Mouse (Mus musculus) lung, embryonic 14.5 days (tissue): ENCODE data around the gene Nfat5. TPM values are rescaled to one million over a fixed set of nuclear protein-coding genes. Genes with fewer than 3 reads are reported as not detected.
A peak's percentile ranks its signal among the peaks of the same experiment; 100 is the strongest.

Experiments
- ATAC-seq: fragments of 200-750 bp; cut with Nextera tagmentation; 2 replicates; pipeline ENCODE4 v1.8.0; 2017; ENCODE audit warnings: mild to moderate bottlenecking, moderate TSS enrichment, moderate library complexity; ENCODE audit not compliant: insufficient read depth
- DNase-seq: peaks from one replicate; pipeline ENCODE4 v3.0.0-alpha.2; 2015
- H3K27ac ChIP-seq: fragments of 300-500 bp; sonication (generic); 2 replicates; pipeline ENCODE4 v1.5.1; 2014; ENCODE audit warnings: low read depth, mild to moderate bottlenecking, moderate library complexity
- H3K27me3 ChIP-seq: fragments of 300-500 bp; sonication (generic); 2 replicates; pipeline ENCODE4 v1.6.1; 2014; ENCODE audit warnings: low read length, control low read depth; ENCODE audit not compliant: insufficient read depth
- H3K36me3 ChIP-seq: fragments of 300-500 bp; sonication (generic); 2 replicates; pipeline ENCODE4 v1.6.1; 2014; ENCODE audit warnings: control low read depth; ENCODE audit not compliant: insufficient read depth
- H3K4me1 ChIP-seq: fragments of 300-500 bp; sonication (generic); 2 replicates; pipeline ENCODE4 v1.6.1; 2014; ENCODE audit warnings: antibody characterized with exemption, control low read depth; ENCODE audit not compliant: insufficient read depth
- H3K4me2 ChIP-seq: fragments of 300-500 bp; sonication (generic); 2 replicates; pipeline ENCODE4 v1.6.1; 2014; ENCODE audit warnings: mild to moderate bottlenecking
- H3K4me3 ChIP-seq: fragments of 300-500 bp; sonication (generic); 2 replicates; pipeline ENCODE4 v1.5.1; 2014; ENCODE audit warnings: low read depth, low read length
- H3K9ac ChIP-seq: fragments of 300-500 bp; sonication (generic); 2 replicates; pipeline ENCODE4 v1.6.1; 2014
- H3K9me3 ChIP-seq: fragments of 300-500 bp; sonication (generic); 2 replicates; pipeline ENCODE4 v1.6.1; 2016; ENCODE audit warnings: low read depth, low read length, control low read depth
- CTCF ChIP-seq: IDR thresholded peaks from 2 replicates; pipeline ENCODE4 v1.5.1; 2016; ENCODE audit warnings: antibody characterized with exemption, low read depth
- WGBS: fragments of 180-500 bp; shearing (Covaris S2); extraction: QIAGEN DNeasy Blood & Tissue Kit; methylation state at CpG from one replicate; pipeline ENCODE4 v1.1.7; 2014; 5-methylcytosine and 5-hydroxymethylcytosine counted together
- polyA plus RNA-seq: library from polyadenylated mRNA; unstranded; fragments of >200 nt; fragmentation: Nextera tagmentation; extraction: Ambion mirVana; gene quantifications from 2 replicates; pipeline ENCODE4 v1.2.1, GENCODE M21; 2014

Gene Nfat5
- polyA plus RNA-seq, result 13.3 and 14.1 TPM in 2 replicates

GRCm38 (mm10) chr8:107292928-107293601, at the start of gene Nfat5:
Gene Nfat5 (plus strand): TSS chr8:107293470.
- TF ChIP-seq CTCF, result no peak
- Histone ChIP-seq H3K27ac (peak within 1 kb of the TSS; percentile 98), H3K4me2 (peak within 1 kb of the TSS; percentile 74), H3K9me3 (no peaks in the 10 kb centered on the region), H3K9ac (peak within 1 kb of the TSS; percentile 92), H3K36me3 (peaks cover 5% of the 10 kb centered on the region; the same call in 1 of the 2 replicates), H3K4me1 (0 out of 2 replicates have a peak, but pooled peaks cover 5% of the 10 kb centered on the region), H3K4me3 (peak within 1 kb of the TSS; percentile 94), H3K27me3 (no peaks in the 10 kb centered on the region)
- DNase-seq (peak; percentile 95), ATAC-seq (peak; percentile 95)
- WGBS, result under 1% methylated on average over 48 of the region's 49 CpGs

GRCm38 (mm10) chr8:107244218-107244617, 49.1 kb upstream of the Nfat5 start:
- H3K4me2 ChIP-seq, result no peak overlapping the region
- no peak overlapping the region for H3K9ac ChIP-seq
- WGBS, result 64% methylated on average over 8 of the region's 8 CpGs
- no peaks in the 10 kb centered on the region for H3K9me3 ChIP-seq
- no peak for TF ChIP-seq CTCF
- H3K36me3 ChIP-seq, result no peaks in the 10 kb centered on the region
- H3K4me1 ChIP-seq, result no peaks in the 10 kb centered on the region
- H3K4me3 ChIP-seq, result no peak overlapping the region
- ATAC-seq (no peak), DNase-seq (peak; percentile 34)
- H3K27me3 ChIP-seq, result no peaks in the 10 kb centered on the region
- no peak overlapping the region for H3K27ac ChIP-seq

DNA sequence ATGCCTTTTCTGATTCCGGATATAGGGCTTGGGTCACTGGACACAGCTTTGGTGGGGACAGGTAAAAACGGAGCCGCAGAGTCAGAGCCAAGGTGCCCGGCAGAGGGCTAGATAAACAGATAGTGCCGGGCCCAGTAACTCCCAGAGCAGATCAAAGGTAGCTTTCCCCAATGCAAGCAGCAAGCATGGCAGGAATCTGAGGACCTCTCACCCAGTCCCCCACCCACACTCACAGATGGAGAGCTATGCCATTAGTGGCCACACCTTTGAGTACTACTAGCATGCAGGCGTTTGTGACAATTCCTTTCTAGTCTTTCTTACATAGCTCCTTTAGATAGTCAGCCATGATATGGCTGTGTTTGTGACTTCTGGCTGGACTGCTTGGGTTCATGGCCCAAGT, 44.8 kb upstream of the Nfat5 start:
- H3K4me2 ChIP-seq, result no peak overlapping the region
- no peak for TF ChIP-seq CTCF
- H3K9ac ChIP-seq, result no peak overlapping the region
- no peaks in the 10 kb centered on the region for H3K36me3 ChIP-seq
- ATAC-seq, result no peak
- no peak for DNase-seq
- no peaks in the 10 kb centered on the region for H3K9me3 ChIP-seq
- H3K4me3 ChIP-seq, result no peak overlapping the region
- 43% methylated on average over 6 of the region's 6 CpGs for WGBS
- no peak overlapping the region for H3K27ac ChIP-seq
- no peaks in the 10 kb centered on the region for H3K27me3 ChIP-seq
- H3K4me1 ChIP-seq, result peaks cover 3% of the 10 kb centered on the region; the same call in 1 of the 2 replicates

DNA sequence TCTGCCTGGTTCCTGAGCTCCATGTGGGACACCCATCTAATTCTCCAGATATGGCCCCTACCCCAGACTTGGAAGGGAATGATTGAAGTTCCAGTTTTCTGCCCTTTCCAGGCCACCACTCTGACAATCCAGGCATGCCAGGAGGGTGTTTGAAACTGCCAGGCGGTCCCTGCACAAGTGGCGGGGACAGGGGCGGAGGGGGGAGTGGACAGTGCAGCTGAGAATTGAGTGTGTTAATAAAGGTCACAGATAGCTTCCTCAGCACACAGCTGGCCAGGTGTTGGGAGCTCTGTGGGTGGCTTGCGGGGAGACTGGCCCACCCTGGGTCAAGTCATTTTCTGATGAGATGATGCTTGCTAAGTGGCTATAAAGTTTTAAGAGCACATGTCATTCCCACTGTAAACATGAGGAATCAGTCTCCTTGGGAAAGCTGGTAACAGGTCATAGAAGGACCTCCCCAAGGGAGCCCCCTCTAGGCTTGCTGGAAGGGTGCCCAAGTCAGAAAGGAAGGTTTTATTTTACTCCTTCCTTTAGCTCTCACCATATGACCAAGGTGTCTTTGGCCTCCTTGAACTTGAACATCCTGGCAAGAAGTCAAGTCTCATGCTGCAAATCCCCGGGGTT, 41.7 kb upstream of the Nfat5 start:
- H3K4me2 ChIP-seq, result no peak overlapping the region
- DNase-seq (no peak), ATAC-seq (no peak)
- H3K27me3 ChIP-seq, result no peaks in the 10 kb centered on the region
- H3K4me1 ChIP-seq, result peaks cover 3% of the 10 kb centered on the region; the same call in 1 of the 2 replicates
- no peak overlapping the region for H3K4me3 ChIP-seq
- H3K36me3 ChIP-seq, result no peaks in the 10 kb centered on the region
- no peak overlapping the region for H3K27ac ChIP-seq
- H3K9ac ChIP-seq, result no peak overlapping the region
- 67% methylated on average over 5 of the region's 5 CpGs for WGBS
- no peak for TF ChIP-seq CTCF
- no peaks in the 10 kb centered on the region for H3K9me3 ChIP-seq

- H3K36me3 ChIP-seq, result no peaks in the 10 kb centered on the region
- WGBS, result 52% methylated on average over 6 of the region's 6 CpGs
- no peaks in the 10 kb centered on the region for H3K27me3 ChIP-seq
Observed at GRCm38 (mm10) chr8:107253121-107253520, 40.1 kb upstream of the Nfat5 start.

GRCm38 (mm10) chr8:107254403-107254802, 38.9 kb upstream of the Nfat5 start:
- Histone ChIP-seq H3K27me3 (no peaks in the 10 kb centered on the region), H3K4me2 (no peak overlapping the region), H3K4me3 (no peak overlapping the region), H3K9me3 (no peaks in the 10 kb centered on the region), H3K4me1 (peaks cover 3% of the 10 kb centered on the region; the same call in 1 of the 2 replicates), H3K27ac (no peak overlapping the region), H3K36me3 (no peaks in the 10 kb centered on the region), H3K9ac (no peak overlapping the region)
- DNase-seq (no peak), ATAC-seq (no peak)
- 48% methylated on average over 3 of the region's 3 CpGs for WGBS
- no peak for TF ChIP-seq CTCF

More at GRCm38 (mm10) chr8:107253121-107253520, 40.1 kb upstream of the Nfat5 start:
- no peak overlapping the region for H3K9ac ChIP-seq
- no peak overlapping the region for H3K27ac ChIP-seq
- DNase-seq (peak; percentile 28), ATAC-seq (no peak)
- H3K4me1 ChIP-seq, result peaks cover 3% of the 10 kb centered on the region; the same call in 1 of the 2 replicates
- no peak overlapping the region for H3K4me3 ChIP-seq
- TF ChIP-seq CTCF, result no peak
- no peaks in the 10 kb centered on the region for H3K9me3 ChIP-seq
- no peak overlapping the region for H3K4me2 ChIP-seq

GRCm38 (mm10) chr8:107254951-107255457, 38.3 kb upstream of the Nfat5 start:
- ATAC-seq (no peak), DNase-seq (no peak)
- 69% methylated on average over 11 of the region's 11 CpGs for WGBS
- no peaks in the 10 kb centered on the region for H3K36me3 ChIP-seq
- H3K9me3 ChIP-seq, result no peaks in the 10 kb centered on the region
- no peak overlapping the region for H3K9ac ChIP-seq
- no peak overlapping the region for H3K27ac ChIP-seq
- no peak overlapping the region for H3K4me2 ChIP-seq
- H3K4me1 ChIP-seq, result peaks cover 3% of the 10 kb centered on the region; the same call in 1 of the 2 replicates
- no peak overlapping the region for H3K4me3 ChIP-seq
- no peaks in the 10 kb centered on the region for H3K27me3 ChIP-seq
- no peak for TF ChIP-seq CTCF
